Mouse (Mus musculus): ENCODE data around the gene Tead1. TPM values are rescaled to one million over a fixed set of nuclear protein-coding genes. Genes with fewer than 3 reads are reported as not detected.

Gene Tead1
- polyA plus RNA-seq, 1 experiment from 2014 or later: 12.3 TPM

- H3K27me3 ChIP-seq (ENCODE audit: control insufficient read depth, insufficient read depth, low read length): no peaks in the 10 kb centered on the region
- WGBS: 67% methylated on average over 5 of the region's 5 CpGs
- H3K9me3 ChIP-seq (ENCODE audit: control insufficient read depth, low read length): no peaks in the 10 kb centered on the region
- no peak overlapping the region for H3K4me2 ChIP-seq
- no peak for DNase-seq (ENCODE audit: low spot score, missing footprints)
- no peak overlapping the region for H3K27ac ChIP-seq (ENCODE audit: low read depth, low read length)
- H3K4me1 ChIP-seq (ENCODE audit: control insufficient read depth, insufficient read depth, low read length): peaks cover 42% of the 10 kb centered on the region
- no peak for ATAC-seq (ENCODE audit: low FRiP score)
- H3K9ac ChIP-seq (ENCODE audit: low read length): no peak overlapping the region
- H3K4me3 ChIP-seq (ENCODE audit: low read depth, low read length): no peak overlapping the region
- H3K36me3 ChIP-seq (ENCODE audit: control insufficient read depth, insufficient read depth, low read length): no peaks in the 10 kb centered on the region
These were observed 21.0 kb downstream of the Tead1 start for GRCm38 (mm10) chr7:112700082-112700481.

- no peak overlapping the region for H3K4me2 ChIP-seq
- no peaks in the 10 kb centered on the region for H3K36me3 ChIP-seq (ENCODE audit: control insufficient read depth, insufficient read depth, low read length)
- 92% methylated on average over 4 of the region's 4 CpGs for WGBS
- ATAC-seq (ENCODE audit: low FRiP score): no peak
- no peaks in the 10 kb centered on the region for H3K9me3 ChIP-seq (ENCODE audit: control insufficient read depth, low read length)
- H3K9ac ChIP-seq (ENCODE audit: low read length): no peak overlapping the region
- no peak overlapping the region for H3K27ac ChIP-seq (ENCODE audit: low read depth, low read length)
- no peaks in the 10 kb centered on the region for H3K27me3 ChIP-seq (ENCODE audit: control insufficient read depth, insufficient read depth, low read length)
- DNase-seq (ENCODE audit: low spot score, missing footprints): no peak
- H3K4me1 ChIP-seq (ENCODE audit: control insufficient read depth, insufficient read depth, low read length): peaks cover 11% of the 10 kb centered on the region
- H3K4me3 ChIP-seq (ENCODE audit: low read depth, low read length): no peak overlapping the region
These were observed 24.2 kb downstream of the Tead1 start for GRCm38 (mm10) chr7:112703341-112703740.

GRCm38 (mm10) chr7:112705870-112706269, 26.8 kb downstream of the Tead1 start:
- Histone ChIP-seq H3K27me3 (ENCODE audit: control insufficient read depth, insufficient read depth, low read length) (no peaks in the 10 kb centered on the region), H3K4me2 (no peak overlapping the region), H3K4me1 (ENCODE audit: control insufficient read depth, insufficient read depth, low read length) (no peaks in the 10 kb centered on the region), H3K36me3 (ENCODE audit: control insufficient read depth, insufficient read depth, low read length) (no peaks in the 10 kb centered on the region), H3K4me3 (ENCODE audit: low read depth, low read length) (no peak overlapping the region), H3K9me3 (ENCODE audit: control insufficient read depth, low read length) (no peaks in the 10 kb centered on the region), H3K9ac (ENCODE audit: low read length) (no peak overlapping the region), H3K27ac (ENCODE audit: low read depth, low read length) (no peak overlapping the region)
- no peak for DNase-seq (ENCODE audit: low spot score, missing footprints)
- 91% methylated on average over 9 of the region's 9 CpGs for WGBS
- ATAC-seq (ENCODE audit: low FRiP score): no peak

- 90% methylated on average over 3 of the region's 4 CpGs for WGBS
- no peak overlapping the region for H3K27ac ChIP-seq (ENCODE audit: low read depth, low read length)
- ATAC-seq (ENCODE audit: low FRiP score) (no peak), DNase-seq (ENCODE audit: low spot score, missing footprints) (no peak)
- H3K4me1 ChIP-seq (ENCODE audit: control insufficient read depth, insufficient read depth, low read length): no peaks in the 10 kb centered on the region
- H3K9ac ChIP-seq (ENCODE audit: low read length): no peak overlapping the region
- H3K4me2 ChIP-seq: no peak overlapping the region
- no peak overlapping the region for H3K4me3 ChIP-seq (ENCODE audit: low read depth, low read length)
- no peaks in the 10 kb centered on the region for H3K36me3 ChIP-seq (ENCODE audit: control insufficient read depth, insufficient read depth, low read length)
- H3K9me3 ChIP-seq (ENCODE audit: control insufficient read depth, low read length): no peaks in the 10 kb centered on the region
- H3K27me3 ChIP-seq (ENCODE audit: control insufficient read depth, insufficient read depth, low read length): no peaks in the 10 kb centered on the region
These were observed 27.6 kb downstream of the Tead1 start for GRCm38 (mm10) chr7:112706756-112707155.

GRCm38 (mm10) chr7:112710409-112711107, 31.4 kb downstream of the Tead1 start:
- Histone ChIP-seq H3K4me1 (ENCODE audit: control insufficient read depth, insufficient read depth, low read length) (peaks cover 3% of the 10 kb centered on the region; the same call in 1 of the 2 replicates), H3K9ac (ENCODE audit: low read length) (no peak overlapping the region), H3K27ac (ENCODE audit: low read depth, low read length) (no peak overlapping the region), H3K27me3 (ENCODE audit: control insufficient read depth, insufficient read depth, low read length) (no peaks in the 10 kb centered on the region), H3K9me3 (ENCODE audit: control insufficient read depth, low read length) (no peaks in the 10 kb centered on the region), H3K4me2 (no peak overlapping the region), H3K4me3 (ENCODE audit: low read depth, low read length) (no peak overlapping the region), H3K36me3 (ENCODE audit: control insufficient read depth, insufficient read depth, low read length) (no peaks in the 10 kb centered on the region)
- 89% methylated on average over 7 of the region's 7 CpGs for WGBS
- DNase-seq (ENCODE audit: low spot score, missing footprints) (no peak), ATAC-seq (ENCODE audit: low FRiP score) (no peak)

GRCm38 (mm10) chr7:112711977-112712376, 32.9 kb downstream of the Tead1 start:
- no peaks in the 10 kb centered on the region for H3K9me3 ChIP-seq (ENCODE audit: control insufficient read depth, low read length)
- WGBS: 90% methylated on average over 5 of the region's 5 CpGs
- no peak for DNase-seq (ENCODE audit: low spot score, missing footprints)
- H3K4me2 ChIP-seq: no peak overlapping the region
- ATAC-seq (ENCODE audit: low FRiP score): no peak
- H3K4me1 ChIP-seq (ENCODE audit: control insufficient read depth, insufficient read depth, low read length): peaks cover 3% of the 10 kb centered on the region; the same call in 1 of the 2 replicates
- H3K27ac ChIP-seq (ENCODE audit: low read depth, low read length): no peak overlapping the region
- no peaks in the 10 kb centered on the region for H3K36me3 ChIP-seq (ENCODE audit: control insufficient read depth, insufficient read depth, low read length)
- H3K9ac ChIP-seq (ENCODE audit: low read length): no peak overlapping the region
- no peak overlapping the region for H3K4me3 ChIP-seq (ENCODE audit: low read depth, low read length)
- no peaks in the 10 kb centered on the region for H3K27me3 ChIP-seq (ENCODE audit: control insufficient read depth, insufficient read depth, low read length)

GRCm38 (mm10) chr7:112713509-112713908, 34.4 kb downstream of the Tead1 start:
- Histone ChIP-seq H3K9me3 (ENCODE audit: control insufficient read depth, low read length) (no peaks in the 10 kb centered on the region), H3K9ac (ENCODE audit: low read length) (no peak overlapping the region), H3K36me3 (ENCODE audit: control insufficient read depth, insufficient read depth, low read length) (no peaks in the 10 kb centered on the region), H3K4me3 (ENCODE audit: low read depth, low read length) (no peak overlapping the region), H3K4me2 (no peak overlapping the region), H3K27me3 (ENCODE audit: control insufficient read depth, insufficient read depth, low read length) (no peaks in the 10 kb centered on the region), H3K4me1 (ENCODE audit: control insufficient read depth, insufficient read depth, low read length) (peaks cover 3% of the 10 kb centered on the region; the same call in 1 of the 2 replicates), H3K27ac (ENCODE audit: low read depth, low read length) (no peak overlapping the region)
- no peak for DNase-seq (ENCODE audit: low spot score, missing footprints)
- 82% methylated on average over 5 of the region's 5 CpGs for WGBS
- ATAC-seq (ENCODE audit: low FRiP score): no peak

- H3K9ac ChIP-seq (ENCODE audit: low read length): no peak overlapping the region
- peaks cover 13% of the 10 kb centered on the region for H3K4me1 ChIP-seq (ENCODE audit: control insufficient read depth, insufficient read depth, low read length)
- H3K27me3 ChIP-seq (ENCODE audit: control insufficient read depth, insufficient read depth, low read length): no peaks in the 10 kb centered on the region
- no peak for DNase-seq (ENCODE audit: low spot score, missing footprints)
- H3K27ac ChIP-seq (ENCODE audit: low read depth, low read length): no peak overlapping the region
- no peak for ATAC-seq (ENCODE audit: low FRiP score)
- no peak overlapping the region for H3K4me3 ChIP-seq (ENCODE audit: low read depth, low read length)
- no peak overlapping the region for H3K4me2 ChIP-seq
- H3K36me3 ChIP-seq (ENCODE audit: control insufficient read depth, insufficient read depth, low read length): no peaks in the 10 kb centered on the region
- 74% methylated on average over 6 of the region's 6 CpGs for WGBS
- no peaks in the 10 kb centered on the region for H3K9me3 ChIP-seq (ENCODE audit: control insufficient read depth, low read length)
These were observed 35.7 kb downstream of the Tead1 start for GRCm38 (mm10) chr7:112714783-112715182.

- H3K4me2 ChIP-seq: no peak overlapping the region
- WGBS: 94% methylated on average over 6 of the region's 6 CpGs
- ATAC-seq (ENCODE audit: low FRiP score) (no peak), DNase-seq (ENCODE audit: low spot score, missing footprints) (no peak)
- no peaks in the 10 kb centered on the region for H3K9me3 ChIP-seq (ENCODE audit: control insufficient read depth, low read length)
- peaks cover 25% of the 10 kb centered on the region for H3K4me1 ChIP-seq (ENCODE audit: control insufficient read depth, insufficient read depth, low read length)
- no peak overlapping the region for H3K4me3 ChIP-seq (ENCODE audit: low read depth, low read length)
- no peak overlapping the region for H3K9ac ChIP-seq (ENCODE audit: low read length)
- H3K27me3 ChIP-seq (ENCODE audit: control insufficient read depth, insufficient read depth, low read length): no peaks in the 10 kb centered on the region
- H3K27ac ChIP-seq (ENCODE audit: low read depth, low read length): no peak overlapping the region
- no peaks in the 10 kb centered on the region for H3K36me3 ChIP-seq (ENCODE audit: control insufficient read depth, insufficient read depth, low read length)
These were observed 37.6 kb downstream of the Tead1 start for GRCm38 (mm10) chr7:112716701-112717100.

All from midbrain, embryonic 11.5 days (tissue).